Mouse (Mus musculus) bone marrow macrophage, adult 2 months (primary cell): ENCODE measurements around the gene Cpped1.

Experiments
- CTCF ChIP-seq: IDR thresholded peaks from 2 replicates; pipeline ENCODE4 v1.5.1; 2012; ENCODE audit warnings: low read depth, mild to moderate bottlenecking, low read length, moderate library complexity
- POLR2A ChIP-seq: IDR thresholded peaks from 2 replicates; pipeline ENCODE4 v1.6.1; 2012; ENCODE audit warnings: mild to moderate bottlenecking, low read depth, low read length, borderline replicate concordance

DNA sequence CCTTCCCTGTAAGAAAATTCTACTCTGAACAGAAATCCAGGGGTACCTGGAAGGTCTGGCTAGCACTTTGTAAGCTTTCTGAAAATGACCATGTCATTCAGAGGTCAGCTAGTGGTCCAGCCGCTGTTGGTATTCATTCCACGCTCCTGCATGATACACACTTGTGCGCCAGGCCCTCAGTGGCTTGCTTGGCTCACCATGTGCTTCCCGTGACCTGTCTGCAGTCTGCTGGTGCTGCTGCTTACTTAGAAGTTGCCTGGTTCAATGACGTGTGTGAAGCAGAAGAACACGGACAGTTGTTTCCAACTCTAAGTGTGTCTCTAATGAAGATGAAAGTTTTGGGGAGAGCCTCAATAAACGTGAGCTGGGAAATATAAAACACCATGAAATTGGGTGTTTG, 7.2 kb downstream of the Cpped1 start:
- TF ChIP-seq CTCF (no peak), POLR2A (no peak)
